Mouse (Mus musculus) bone marrow macrophage, adult 2 months (primary cell): Measurements from ENCODE around the gene Cpa5. TPM values are rescaled to one million over a fixed set of nuclear protein-coding genes. Genes with fewer than 3 reads are reported as not detected.

ENCODE experiments used
- H3K27ac ChIP-seq: 2 replicates; pipeline ENCODE4 v1.5.1; 2012; ENCODE audit warnings: low read depth, low read length; ENCODE audit not compliant: insufficient read depth
- H3K4me1 ChIP-seq: 2 replicates; pipeline ENCODE4 v1.6.1; 2012; ENCODE audit warnings: low read length; ENCODE audit not compliant: control insufficient read depth, insufficient read depth
- H3K4me3 ChIP-seq: 2 replicates; pipeline ENCODE4 v1.5.1; 2012; ENCODE audit warnings: mild to moderate bottlenecking, low read length, moderate library complexity; ENCODE audit not compliant: insufficient read depth
- CTCF ChIP-seq: IDR thresholded peaks from 2 replicates; pipeline ENCODE4 v1.5.1; 2012; ENCODE audit warnings: low read depth, mild to moderate bottlenecking, low read length, moderate library complexity
- POLR2A ChIP-seq: IDR thresholded peaks from 2 replicates; pipeline ENCODE4 v1.6.1; 2012; ENCODE audit warnings: mild to moderate bottlenecking, low read depth, low read length, borderline replicate concordance
- polyA plus RNA-seq: library from polyadenylated mRNA; stranded (reverse); fragments of >200 nt; gene quantifications from 2 replicates; pipeline ENCODE4 v1.2.4, GENCODE M21; 2012; ENCODE audit not compliant: missing spikeins, insufficient read depth, insufficient read length

Cpa5 gene
- polyA plus RNA-seq, 1 experiment, result not detected

DNA sequence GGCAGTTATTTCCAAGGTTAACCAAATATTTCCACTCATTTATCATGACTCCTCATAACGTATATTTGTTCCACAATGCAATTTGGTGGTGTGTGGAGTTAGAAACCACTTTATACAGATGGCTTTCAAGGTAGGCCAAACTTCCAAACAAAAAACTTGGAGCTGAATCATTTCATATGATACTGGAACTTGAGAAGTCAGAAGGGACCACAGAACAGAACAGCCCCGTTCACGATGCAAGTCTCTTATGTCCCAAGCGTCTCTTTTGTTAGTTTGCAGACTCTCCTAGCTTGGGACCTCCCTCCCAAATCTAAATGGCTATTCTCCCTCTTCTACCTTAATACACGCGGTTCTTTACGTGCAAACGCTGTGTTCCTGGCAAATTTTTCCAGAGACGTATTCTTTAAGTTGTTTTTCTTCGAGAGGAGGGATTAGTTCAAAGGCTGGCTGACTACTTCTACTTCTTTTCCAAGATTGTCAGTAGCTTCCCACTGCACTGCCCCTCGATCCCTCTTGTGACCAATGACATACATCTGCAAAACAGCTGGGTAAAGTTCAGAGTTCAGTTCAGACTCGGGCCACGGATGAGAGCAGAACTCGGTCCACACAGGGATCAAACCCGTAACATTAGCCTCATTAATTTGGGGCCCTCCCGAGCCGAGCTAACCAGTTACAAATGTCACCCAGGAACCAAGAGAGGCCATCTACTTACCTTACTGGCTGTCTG lies 34.2 kb upstream of the Cpa5 start:
- no peak overlapping the region for H3K4me3 ChIP-seq
- no peak overlapping the region for H3K27ac ChIP-seq
- TF ChIP-seq CTCF (no peak), POLR2A (no peak)
- no peaks in the 10 kb centered on the region for H3K4me1 ChIP-seq

DNA sequence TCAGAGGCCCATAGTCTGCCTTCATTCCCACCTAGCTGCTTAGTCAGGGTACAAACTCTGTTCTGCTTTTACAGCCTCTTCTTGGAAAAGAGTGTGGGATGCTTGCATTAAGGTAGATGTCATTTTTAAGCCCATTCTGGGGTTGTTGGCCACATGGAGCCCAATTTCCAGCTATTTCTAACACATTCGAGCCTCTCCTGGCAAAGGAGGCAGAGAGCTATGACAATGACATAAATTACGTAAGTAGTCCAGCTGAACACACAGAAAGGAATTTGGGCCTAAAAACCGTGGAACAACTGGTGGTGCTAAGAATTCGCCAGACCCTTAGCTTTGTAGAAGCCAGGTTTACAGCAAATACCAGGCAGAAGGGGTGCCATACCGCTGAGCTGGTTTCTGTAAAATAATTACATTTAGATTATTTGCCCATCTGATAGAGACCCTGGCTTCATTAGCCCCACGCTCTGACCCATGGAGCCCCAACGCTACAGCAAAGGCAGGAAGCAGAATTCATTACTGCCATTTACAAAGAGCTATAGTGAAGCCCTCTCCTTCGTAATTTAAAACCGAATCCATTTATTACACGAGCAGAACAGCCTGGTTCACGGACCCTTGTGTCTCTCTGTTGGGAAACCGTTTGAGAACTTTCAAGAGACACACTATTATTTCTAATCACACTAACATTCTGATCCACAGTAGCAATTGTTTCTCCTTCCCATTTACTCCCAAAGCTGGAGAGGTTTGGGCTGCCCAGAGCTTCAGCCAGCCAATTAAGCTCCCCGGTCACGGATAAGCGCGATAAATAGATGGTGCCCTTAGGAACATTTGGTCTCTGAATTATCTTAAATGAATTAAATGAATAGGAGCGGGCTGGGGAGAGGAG lies 30.6 kb upstream of the Cpa5 start:
- Histone ChIP-seq H3K4me3 (no peak overlapping the region), H3K27ac (no peak overlapping the region), H3K4me1 (no peaks in the 10 kb centered on the region)
- no peak for TF ChIP-seq CTCF
- TF ChIP-seq POLR2A, result no peak

DNA sequence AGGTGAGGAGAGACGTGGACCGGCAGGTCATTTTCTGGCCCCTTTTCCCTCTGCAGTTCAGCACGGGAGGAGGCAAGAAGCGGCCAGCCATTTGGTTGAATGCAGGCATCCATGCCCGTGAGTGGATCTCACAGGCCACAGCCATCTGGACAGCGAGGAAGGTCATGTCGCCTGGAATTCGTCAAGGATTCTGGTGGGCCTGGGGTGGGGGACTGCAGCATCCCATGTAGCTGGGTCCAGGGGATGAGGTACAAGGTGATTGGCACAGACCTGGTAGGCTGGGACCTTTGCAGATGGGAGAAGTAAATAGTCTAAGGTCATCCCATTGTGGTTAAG lies 30.0 kb upstream of the Cpa5 start:
- Histone ChIP-seq H3K4me1 (no peaks in the 10 kb centered on the region), H3K4me3 (no peak overlapping the region), H3K27ac (no peak overlapping the region)
- no peak for TF ChIP-seq POLR2A
- TF ChIP-seq CTCF, result no peak

DNA sequence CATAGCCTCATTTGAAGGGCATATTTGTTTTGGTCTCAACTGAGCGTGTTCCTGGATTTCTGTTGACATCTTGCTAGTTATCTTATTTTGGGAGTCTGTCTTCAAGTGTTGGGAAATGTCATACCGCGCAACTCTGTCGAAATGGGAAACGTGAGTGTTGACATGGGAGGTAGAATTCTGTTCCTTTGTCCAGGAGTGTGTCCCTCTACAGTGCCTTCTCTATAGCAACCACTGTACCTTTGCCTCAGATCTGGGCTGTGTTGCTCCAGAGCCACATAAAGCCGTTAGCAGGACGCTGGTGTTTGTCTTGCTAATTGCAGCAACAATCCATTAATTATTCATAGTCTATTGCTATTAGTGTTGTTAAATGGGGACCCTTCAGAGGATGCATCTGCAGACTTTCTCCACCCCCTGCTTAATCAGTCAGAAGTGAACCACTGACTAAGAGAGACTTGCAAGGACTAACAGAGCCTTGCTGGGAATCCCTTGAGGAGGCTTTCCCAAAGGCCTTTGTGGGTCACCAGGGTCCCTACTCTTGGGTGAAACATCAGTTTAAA lies 23.8 kb upstream of the Cpa5 start:
- TF ChIP-seq CTCF, result no peak
- TF ChIP-seq POLR2A, result no peak
- no peak overlapping the region for H3K27ac ChIP-seq
- H3K4me1 ChIP-seq, result no peaks in the 10 kb centered on the region
- H3K4me3 ChIP-seq, result no peak overlapping the region

DNA sequence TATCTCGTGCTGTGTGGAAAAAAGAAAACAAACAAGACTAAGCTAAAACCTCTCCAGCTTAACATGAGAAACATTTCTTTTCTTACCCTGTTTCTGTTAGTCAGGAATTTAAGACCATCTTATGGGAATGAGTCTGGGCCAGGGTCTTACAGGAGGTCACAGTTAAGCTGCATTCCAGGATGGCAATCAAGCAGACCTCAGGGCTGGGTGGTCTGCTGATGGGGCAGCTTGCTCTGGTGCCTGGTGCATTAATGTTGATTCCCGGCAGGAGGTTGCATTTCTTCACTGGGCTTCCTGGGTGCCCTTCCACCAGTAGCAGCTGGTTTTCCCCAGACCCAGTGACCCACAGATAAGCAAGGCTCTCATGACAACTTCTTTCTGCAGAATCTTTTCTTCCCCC lies 21.0 kb upstream of the Cpa5 start:
- no peak overlapping the region for H3K4me3 ChIP-seq
- TF ChIP-seq POLR2A (no peak), CTCF (no peak)
- no peak overlapping the region for H3K27ac ChIP-seq

DNA sequence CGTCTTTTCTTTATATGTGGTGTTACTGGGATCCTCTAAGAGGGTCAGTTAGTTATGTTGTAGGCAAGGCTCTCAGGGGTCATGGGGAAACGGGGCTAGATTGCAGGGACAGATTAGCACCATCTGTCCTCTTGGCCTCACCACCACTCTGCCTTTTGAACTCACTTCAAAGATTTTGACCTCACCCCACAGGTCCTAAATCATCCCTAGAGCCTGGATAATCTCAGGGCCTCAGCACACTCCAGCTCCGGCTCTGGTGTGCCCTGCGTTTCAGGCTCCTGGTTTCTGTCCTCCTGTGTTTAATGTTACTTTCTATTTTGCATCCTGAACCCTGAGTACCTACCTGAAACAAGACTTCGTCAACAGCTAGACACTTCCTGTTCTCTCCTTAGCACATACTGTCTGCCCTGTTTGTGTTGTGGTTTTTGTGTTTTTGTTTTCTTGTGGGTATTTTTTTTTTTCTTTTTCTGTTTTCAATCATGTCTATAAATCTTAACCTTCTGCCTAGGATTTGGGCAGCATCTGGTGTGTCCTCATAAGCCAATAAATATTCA lies 18.9 kb upstream of the Cpa5 start:
- H3K4me1 ChIP-seq, result no peaks in the 10 kb centered on the region
- no peak overlapping the region for H3K27ac ChIP-seq
- TF ChIP-seq CTCF (no peak), POLR2A (no peak)
- no peak overlapping the region for H3K4me3 ChIP-seq

More for the DNA sequence above, 21.0 kb upstream of the Cpa5 start:
- H3K4me1 ChIP-seq, result no peaks in the 10 kb centered on the region

DNA sequence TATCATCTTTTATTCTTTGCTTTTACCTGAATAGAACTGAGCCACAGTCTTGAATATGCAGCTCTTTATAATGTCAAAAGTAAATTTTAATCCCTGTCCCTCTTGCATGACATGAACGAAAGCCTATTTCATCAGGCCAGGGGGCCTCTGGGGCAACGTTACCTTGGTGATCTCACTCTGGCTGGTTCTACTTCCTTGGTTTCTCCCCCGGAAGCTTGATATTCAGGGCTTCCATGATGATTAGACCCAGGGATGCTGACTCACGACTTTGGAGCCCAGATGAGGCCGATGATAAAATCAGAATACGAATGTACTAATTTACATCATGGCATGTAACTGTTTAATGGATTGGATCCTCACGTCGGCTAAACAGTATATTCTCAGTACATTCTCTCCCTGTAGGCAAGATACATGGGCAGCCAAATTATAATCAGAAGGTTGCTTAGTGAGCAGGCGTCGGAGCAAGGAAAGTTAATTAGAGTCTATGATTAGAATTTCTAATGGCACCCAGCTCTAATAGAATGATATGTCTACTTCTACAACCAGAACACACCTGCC lies 18.3 kb upstream of the Cpa5 start:
- no peak overlapping the region for H3K27ac ChIP-seq
- no peak overlapping the region for H3K4me3 ChIP-seq
- no peak for TF ChIP-seq CTCF
- TF ChIP-seq POLR2A, result no peak
- H3K4me1 ChIP-seq, result no peaks in the 10 kb centered on the region

DNA sequence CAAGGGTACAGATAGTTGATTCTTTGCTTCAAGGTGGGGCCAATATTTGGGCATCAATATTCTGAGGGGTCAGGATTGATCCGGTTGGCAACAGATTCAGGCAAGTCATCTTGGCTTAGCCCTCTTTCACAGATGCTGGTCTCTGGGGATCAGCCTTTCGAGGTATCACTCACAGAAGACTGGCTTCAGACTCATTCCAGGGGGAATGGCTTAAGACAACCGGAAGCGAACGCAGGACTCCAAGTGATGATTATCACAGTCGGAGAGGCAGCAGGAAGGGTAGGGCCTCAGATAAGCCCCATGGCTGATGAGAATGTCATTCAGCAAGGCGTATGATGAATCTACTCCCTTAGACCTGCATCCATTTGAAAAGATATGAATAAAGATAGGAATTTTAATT lies 16.4 kb upstream of the Cpa5 start:
- TF ChIP-seq CTCF (no peak), POLR2A (no peak)
- Histone ChIP-seq H3K4me1 (no peaks in the 10 kb centered on the region), H3K27ac (no peak overlapping the region), H3K4me3 (no peak overlapping the region)

DNA sequence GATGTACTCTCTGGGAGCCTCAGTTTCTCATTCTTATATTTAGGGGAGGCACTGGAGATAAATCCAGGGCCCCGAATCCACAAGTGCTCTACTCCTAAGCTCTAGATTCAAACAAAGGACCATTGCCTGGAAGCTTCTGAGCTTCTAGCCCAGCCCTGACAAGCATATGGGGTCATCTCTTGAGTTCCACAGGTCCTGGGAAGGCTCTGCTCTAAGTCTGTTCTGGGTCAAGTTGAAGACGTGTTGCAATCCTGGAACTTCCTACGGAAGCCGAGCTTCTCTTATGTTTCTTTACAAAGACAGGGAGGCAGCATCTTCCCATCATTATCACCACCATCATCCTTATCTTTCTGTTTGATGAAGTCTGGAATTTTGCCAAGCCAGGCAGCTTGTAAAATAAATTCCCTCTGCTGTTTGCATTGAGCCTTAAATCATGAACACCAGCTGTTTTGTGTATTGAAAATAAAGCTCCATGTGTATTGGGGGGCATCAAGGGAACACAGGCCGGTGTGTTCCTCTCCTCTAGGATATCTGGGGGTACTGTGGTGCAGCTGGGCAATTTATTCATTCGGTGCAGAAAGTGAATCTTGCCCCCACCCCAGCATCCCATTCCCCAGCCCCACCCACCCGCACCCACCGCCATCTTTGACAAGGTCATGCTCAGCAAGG lies 14.4 kb upstream of the Cpa5 start:
- no peaks in the 10 kb centered on the region for H3K4me1 ChIP-seq
- H3K27ac ChIP-seq, result no peak overlapping the region
- TF ChIP-seq CTCF (no peak), POLR2A (no peak)
- no peak overlapping the region for H3K4me3 ChIP-seq
